Mouse (Mus musculus): ENCODE results near the gene Suv39h2. TPM values are rescaled to one million over a fixed set of nuclear protein-coding genes. Genes with fewer than 3 reads are reported as not detected.

Gene Suv39h2
- polyA plus RNA-seq, 1 experiment from 2014 or later = 3.1 TPM

GRCm38 (mm10) chr2:3435369-3436061, 39.3 kb downstream of the Suv39h2 start:
- no peak overlapping the region for H3K4me3 ChIP-seq (ENCODE audit: low read depth, low read length)
- H3K27me3 ChIP-seq (replicated peaks; ENCODE audit: control insufficient read depth, insufficient read depth, low read length) = no peaks in the 10 kb centered on the region
- H3K4me2 ChIP-seq (replicated peaks; ENCODE audit: low read depth) = no peak overlapping the region
- no peaks in the 10 kb centered on the region for H3K4me1 ChIP-seq (replicated peaks; ENCODE audit: control insufficient read depth, insufficient read depth, low read length)
- peaks cover 7% of the 10 kb centered on the region for H3K36me3 ChIP-seq (ENCODE audit: control insufficient read depth, insufficient read depth)
- H3K9ac ChIP-seq (ENCODE audit: low read depth, low read length) = no peak overlapping the region
- no peak for ATAC-seq
- H3K27ac ChIP-seq (ENCODE audit: low read depth, low read length) = no peak overlapping the region
- WGBS = 82% methylated on average over 6 of the region's 6 CpGs
- no peak for TF ChIP-seq CTCF (IDR thresholded peaks at IDR 0.05; ENCODE audit: low read depth)
- no peaks in the 10 kb centered on the region for H3K9me3 ChIP-seq (ENCODE audit: control insufficient read depth)

GRCm38 (mm10) chr2:3430956-3431355, 43.9 kb downstream of the Suv39h2 start:
- Histone ChIP-seq H3K4me2 (replicated peaks; ENCODE audit: low read depth) (no peak overlapping the region), H3K4me3 (ENCODE audit: low read depth, low read length) (no peak overlapping the region), H3K36me3 (ENCODE audit: control insufficient read depth, insufficient read depth) (no peaks in the 10 kb centered on the region), H3K27ac (ENCODE audit: low read depth, low read length) (no peak overlapping the region), H3K4me1 (replicated peaks; ENCODE audit: control insufficient read depth, insufficient read depth, low read length) (no peaks in the 10 kb centered on the region), H3K27me3 (replicated peaks; ENCODE audit: control insufficient read depth, insufficient read depth, low read length) (no peaks in the 10 kb centered on the region), H3K9me3 (ENCODE audit: control insufficient read depth) (no peaks in the 10 kb centered on the region), H3K9ac (ENCODE audit: low read depth, low read length) (no peak overlapping the region)
- no peak for ATAC-seq
- no peak for TF ChIP-seq CTCF (IDR thresholded peaks at IDR 0.05; ENCODE audit: low read depth)
- WGBS = 80% methylated on average over 9 of the region's 9 CpGs

- TF ChIP-seq CTCF (IDR thresholded peaks at IDR 0.05; ENCODE audit: low read depth) = no peak
- Histone ChIP-seq H3K4me1 (replicated peaks; ENCODE audit: control insufficient read depth, insufficient read depth, low read length) (0 out of 2 replicates have a peak, but pooled peaks cover 4% of the 10 kb centered on the region), H3K9ac (ENCODE audit: low read depth, low read length) (peak overlapping the region; percentile 62), H3K36me3 (ENCODE audit: control insufficient read depth, insufficient read depth) (no peaks in the 10 kb centered on the region), H3K27ac (ENCODE audit: low read depth, low read length) (no peak overlapping the region), H3K27me3 (replicated peaks; ENCODE audit: control insufficient read depth, insufficient read depth, low read length) (no peaks in the 10 kb centered on the region), H3K4me3 (ENCODE audit: low read depth, low read length) (peak overlapping the region; percentile 78), H3K9me3 (ENCODE audit: control insufficient read depth) (no peaks in the 10 kb centered on the region), H3K4me2 (replicated peaks; ENCODE audit: low read depth) (peak overlapping the region; percentile 97)
- WGBS = 2% methylated on average over 10 of the region's 10 CpGs
- no peak for ATAC-seq
Observed at GRCm38 (mm10) chr2:3424579-3424910, 50.3 kb downstream of the Suv39h2 start.

- no peaks in the 10 kb centered on the region for H3K27me3 ChIP-seq (replicated peaks; ENCODE audit: control insufficient read depth, insufficient read depth, low read length)
- peak within 1 kb of the TSS; percentile 62 for H3K9ac ChIP-seq (ENCODE audit: low read depth, low read length)
- 0 out of 2 replicates have a peak, but pooled peaks have one; percentile 8 for TF ChIP-seq CTCF (IDR thresholded peaks at IDR 0.05; ENCODE audit: low read depth)
- peak; percentile 98 for ATAC-seq
- no peaks in the 10 kb centered on the region for H3K36me3 ChIP-seq (ENCODE audit: control insufficient read depth, insufficient read depth)
- H3K27ac ChIP-seq (ENCODE audit: low read depth, low read length) = peak within 1 kb of the TSS; percentile 28; the same call in 1 of the 2 replicates
- H3K9me3 ChIP-seq (ENCODE audit: control insufficient read depth) = no peaks in the 10 kb centered on the region
- H3K4me3 ChIP-seq (ENCODE audit: low read depth, low read length) = peak within 1 kb of the TSS; percentile 78
- under 1% methylated on average over 29 of the region's 29 CpGs for WGBS
- H3K4me2 ChIP-seq (replicated peaks; ENCODE audit: low read depth) = peak within 1 kb of the TSS; percentile 97
- H3K4me1 ChIP-seq (replicated peaks; ENCODE audit: control insufficient read depth, insufficient read depth, low read length) = 0 out of 2 replicates have a peak, but pooled peaks cover 4% of the 10 kb centered on the region
Observed at GRCm38 (mm10) chr2:3423841-3424578, 50.8 kb downstream of the Suv39h2 start, which contains the start of gene Dclre1c. Dclre1c (plus strand) TSS chr2:3424131.

- Histone ChIP-seq H3K9ac (ENCODE audit: low read depth, low read length) (no peak within 1 kb of the TSS), H3K27me3 (replicated peaks; ENCODE audit: control insufficient read depth, insufficient read depth, low read length) (no peaks in the 10 kb centered on the region), H3K4me3 (ENCODE audit: low read depth, low read length) (no peak within 1 kb of the TSS), H3K4me1 (replicated peaks; ENCODE audit: control insufficient read depth, insufficient read depth, low read length) (0 out of 2 replicates have a peak, but pooled peaks cover 4% of the 10 kb centered on the region), H3K4me2 (replicated peaks; ENCODE audit: low read depth) (peak within 1 kb of the TSS; percentile 97; the same call in 1 of the 2 replicates), H3K36me3 (ENCODE audit: control insufficient read depth, insufficient read depth) (no peaks in the 10 kb centered on the region), H3K9me3 (ENCODE audit: control insufficient read depth) (no peaks in the 10 kb centered on the region), H3K27ac (ENCODE audit: low read depth, low read length) (no peak within 1 kb of the TSS)
- no peak for ATAC-seq
- WGBS = 66% methylated on average over 3 of the region's 3 CpGs
- no peak for TF ChIP-seq CTCF (IDR thresholded peaks at IDR 0.05; ENCODE audit: low read depth)
Observed at GRCm38 (mm10) chr2:3422548-3422947, 52.3 kb downstream of the Suv39h2 start, which contains the start of gene Meig1. Meig1 (minus strand) TSS chr2:3422648.

GRCm38 (mm10) chr2:3420157-3420556, 54.7 kb downstream of the Suv39h2 start:
- H3K36me3 ChIP-seq (ENCODE audit: control insufficient read depth, insufficient read depth) = no peaks in the 10 kb centered on the region
- no peak for ATAC-seq
- H3K9me3 ChIP-seq (ENCODE audit: control insufficient read depth) = no peaks in the 10 kb centered on the region
- H3K4me1 ChIP-seq (replicated peaks; ENCODE audit: control insufficient read depth, insufficient read depth, low read length) = 0 out of 2 replicates have a peak, but pooled peaks cover 4% of the 10 kb centered on the region
- WGBS = 70% methylated on average over 4 of the region's 4 CpGs
- TF ChIP-seq CTCF (IDR thresholded peaks at IDR 0.05; ENCODE audit: low read depth) = no peak
- H3K27me3 ChIP-seq (replicated peaks; ENCODE audit: control insufficient read depth, insufficient read depth, low read length) = 0 out of 2 replicates have a peak, but pooled peaks cover 4% of the 10 kb centered on the region
- no peak overlapping the region for H3K27ac ChIP-seq (ENCODE audit: low read depth, low read length)
- H3K9ac ChIP-seq (ENCODE audit: low read depth, low read length) = no peak overlapping the region
- H3K4me2 ChIP-seq (replicated peaks; ENCODE audit: low read depth) = no peak overlapping the region
- H3K4me3 ChIP-seq (ENCODE audit: low read depth, low read length) = no peak overlapping the region

Data from intestine, postnatal 0 days (tissue).